In the genomic region with DNA sequence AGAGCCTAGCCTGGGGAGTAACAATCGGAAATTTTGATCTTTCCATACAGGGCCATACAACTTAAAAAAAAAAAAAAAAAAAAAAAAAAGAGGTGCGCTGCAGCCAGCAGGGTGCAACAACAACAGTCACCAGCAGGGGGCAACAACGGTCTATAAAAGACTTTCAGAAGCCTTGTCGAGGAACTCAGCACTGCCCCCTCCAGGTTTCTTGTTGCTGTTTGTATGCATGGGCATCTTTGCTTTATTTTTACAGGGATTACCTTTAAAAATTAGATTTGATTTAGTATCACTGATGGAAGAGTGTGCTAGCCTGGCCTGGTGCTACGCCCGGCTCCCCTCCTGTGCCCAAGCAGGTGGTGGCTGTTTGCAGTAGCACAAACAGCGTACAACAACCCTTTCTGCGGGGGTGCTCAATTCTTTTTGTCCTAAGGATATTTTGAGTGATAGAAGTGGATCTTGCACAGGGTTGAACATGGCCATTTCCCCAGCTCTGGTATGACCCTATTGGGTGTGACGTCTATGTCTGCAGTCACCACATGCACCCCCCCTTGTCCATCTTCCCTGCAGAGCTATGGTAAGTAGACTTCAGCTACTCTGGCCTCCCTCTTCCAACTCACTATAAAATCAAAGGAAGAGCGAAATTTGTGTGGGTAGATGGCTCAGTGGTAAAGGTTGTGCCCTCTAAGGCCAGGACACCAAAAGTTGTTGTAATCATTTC, we compare ENCODE assay signal across 8 mouse cellular contexts. TPM values are rescaled to one million over a fixed set of nuclear protein-coding genes. Genes with fewer than 3 reads are reported as not detected.
A peak's percentile ranks its signal among the peaks of the same experiment; 100 is the strongest.
DNase-seq lines count a peak whose midpoint lies in the region; ATAC-seq and TF ChIP-seq lines count a peak whose summit lies in the region.

No protein-coding gene starts in this region.

- intact Hi-C loops in heart, postnatal 36 days (cut with DNase I) = loop anchor here (1.0 to 2.0 kb wide), 2 partner anchors 36 to 213 kb away; no protein-coding TSS in a partner anchor

- H3K4me3 ChIP-seq in MEL (ENCODE audit: control insufficient read depth in 1 of 2, insufficient read depth in 1 of 2, low read depth in 2 of 2, low read length in 2 of 2) = no peak overlapping the region

- peak; percentile 82 to 98 (median 84) for TF ChIP-seq CTCF in MEL (IDR thresholded peaks at IDR 0.05 in 2 of 3, conservative IDR thresholded peaks at IDR 0.05 in 1 of 3; ENCODE audit: control insufficient read depth in 1 of 3, insufficient read depth in 1 of 3, low read depth in 2 of 3, low read length in 3 of 3, poor library complexity in 1 of 3, severe bottlenecking in 1 of 3)

- TF ChIP-seq POLR2A in MEL (IDR thresholded peaks at IDR 0.05; ENCODE audit: control insufficient read depth in 1 of 2, insufficient read depth in 1 of 2, low read depth in 1 of 2, low read length in 2 of 2, poor library complexity in 1 of 2) = no peak

- H3K27ac ChIP-seq in MEL (ENCODE audit: control insufficient read depth, low read depth, low read length) = no peak overlapping the region

- no peaks in the 10 kb centered on the region for H3K27me3 ChIP-seq in MEL (ENCODE audit: control insufficient read depth in 1 of 2, insufficient read depth in 2 of 2, low read length in 2 of 2)

- TF ChIP-seq RAD21 in MEL (IDR thresholded peaks at IDR 0.05; ENCODE audit: low read depth, low read length) = peak; percentile 82

- H3K9ac ChIP-seq in MEL (ENCODE audit: control insufficient read depth, low read depth, low read length, poor library complexity, severe bottlenecking) = no peak overlapping the region

- DNase-seq in MEL (ENCODE audit: low read depth, low spot score) = peak; percentile 82
- DNase-seq in brain, adult 2 months (ENCODE audit: low read depth, low spot score) = peak; percentile 95
- peak; percentile 71 for DNase-seq in fibroblast of lung, adult 2 months (ENCODE audit: low read depth)
- peak; percentile 88 to 97 for DNase-seq in heart, postnatal 36 days
- DNase-seq in layer of hippocampus, adult 9-11 months = peak; percentile 86
- peak; percentile 99 for DNase-seq in right cerebral cortex, postnatal 14 days
- peak; percentile 84 to 88 for DNase-seq in urinary bladder, postnatal 36 days (ENCODE audit: low spot score in 2 of 2)

- H3K36me3 ChIP-seq in MEL (ENCODE audit: control insufficient read depth in 1 of 2, insufficient read depth in 2 of 2, low read length in 2 of 2) = no peaks in the 10 kb centered on the region

- no peaks in the 10 kb centered on the region for H3K9me3 ChIP-seq in MEL (replicated peaks; ENCODE audit: insufficient read depth, low read length)

- no peaks in the 10 kb centered on the region for H3K79me2 ChIP-seq in MEL (ENCODE audit: control insufficient read depth, insufficient read depth, low read length, poor library complexity)

- no peak for TF ChIP-seq EP300 in MEL (IDR thresholded peaks at IDR 0.05; ENCODE audit: low read depth in 1 of 2, low read length in 2 of 2)

- peak; percentile 95 for ATAC-seq in megakaryocyte, adult 5-6 weeks (ENCODE audit: poor library complexity, severe bottlenecking)

- no peaks in the 10 kb centered on the region for H3K4me1 ChIP-seq in MEL (ENCODE audit: control insufficient read depth in 1 of 2, insufficient read depth in 2 of 2, low read length in 2 of 2)

TF ChIP-seq in MEL, 35 proteins besides CTCF, POLR2A, EP300 and RAD21:
- TF ChIP-seq ZNF384 (IDR thresholded peaks at IDR 0.05; ENCODE audit: low read depth, low read length) (peak; percentile 98), ZC3H11A (IDR thresholded peaks at IDR 0.05; ENCODE audit: low read depth, low read length) (peak; percentile 55), SMC3 (IDR thresholded peaks at IDR 0.05; ENCODE audit: low read depth, low read length) (peak; percentile 79), NRF1 (IDR thresholded peaks at IDR 0.05; ENCODE audit: insufficient read depth, low read depth, low read length, poor library complexity, severe bottlenecking) (no peak), ELF1 (IDR thresholded peaks at IDR 0.05; ENCODE audit: low read depth, low read length) (no peak)
TF ChIP-seq in MEL: peak in this region for 3.

RNA-seq across cellular contexts. Expression of a gene that starts 35.4 kb away (rescaled TPM):
- total RNA-seq in MEL (2012; rRNA removed) = 0.04 TPM in 1 of 2 replicates, not detected in the other
- under 1 TPM in 1 of 2 experiments, not detected in 1; 0.03 TPM for polyA plus RNA-seq in MEL (2012; ENCODE audit: insufficient read depth in 1 of 2, insufficient read length in 2 of 2, low read depth in 1 of 2, low replicate concordance in 2 of 2, missing spikeins in 1 of 2)
- under 1 TPM in 1 of 2 experiments, not detected in 1; 0.17 TPM for total RNA-seq in heart, postnatal 36 days (2021)
- not detected in 2 replicates for total RNA-seq in megakaryocyte, adult 5-6 weeks (2015)
- total RNA-seq in megakaryocyte, adult 5-6 weeks (2017) = not detected in 2 replicates
